Mouse (Mus musculus): ENCODE results near the gene Slc25a11. TPM values are rescaled to one million over a fixed set of nuclear protein-coding genes. Genes with fewer than 3 reads are reported as not detected.

Slc25a11 gene
- polyA plus RNA-seq, 1 experiment from 2014 or later = 210 TPM

DNA sequence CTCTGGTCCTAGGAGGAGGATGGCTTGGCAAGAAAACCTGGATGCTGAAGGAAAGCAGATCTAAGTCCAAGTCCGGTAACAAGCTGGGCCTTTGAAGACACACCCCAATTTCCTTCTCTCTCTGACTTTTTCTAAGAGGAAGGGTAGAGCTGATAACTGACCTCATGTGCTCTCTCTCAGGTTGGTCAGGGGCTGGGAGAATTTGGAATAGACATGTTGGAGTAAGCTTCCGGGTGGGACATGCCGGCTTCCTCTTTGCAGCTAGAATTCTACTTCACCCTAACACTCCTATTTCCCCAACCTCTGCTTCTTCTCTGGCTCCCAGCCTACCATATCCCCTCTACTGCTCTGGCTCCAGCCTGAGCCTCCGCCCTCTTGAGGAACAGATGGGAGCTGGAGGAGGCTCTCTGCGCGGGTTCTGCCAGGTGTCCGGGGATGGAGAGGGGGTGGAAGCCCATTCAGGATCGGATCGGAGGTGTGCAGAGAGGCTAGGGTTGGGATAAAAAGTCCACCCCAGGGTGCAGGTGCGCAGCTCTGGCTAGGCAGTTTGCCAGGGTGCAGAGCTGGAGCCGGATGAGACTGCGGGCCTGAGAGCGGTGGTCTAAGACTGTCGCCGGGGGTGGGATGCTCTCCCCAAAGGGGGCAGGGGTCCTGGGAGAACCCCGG, 39.8 kb upstream of the Slc25a11 start:
- Histone ChIP-seq H3K9me3 (ENCODE audit: control insufficient read depth) (no peaks in the 10 kb centered on the region), H3K36me3 (ENCODE audit: control insufficient read depth, insufficient read depth) (peaks cover 33% of the 10 kb centered on the region), H3K4me3 (ENCODE audit: low read depth, low read length) (peak overlapping the region; percentile 80), H3K4me2 (replicated peaks; ENCODE audit: low read depth) (peak overlapping the region; percentile 93), H3K4me1 (replicated peaks; ENCODE audit: control insufficient read depth, insufficient read depth, low read length) (peaks cover 12% of the 10 kb centered on the region), H3K9ac (ENCODE audit: low read depth, low read length) (peak overlapping the region; percentile 85), H3K27me3 (replicated peaks; ENCODE audit: control insufficient read depth, insufficient read depth, low read length) (no peaks in the 10 kb centered on the region), H3K27ac (ENCODE audit: low read depth, low read length) (peak overlapping the region; percentile 92)
- WGBS = 1% methylated on average over 16 of the region's 16 CpGs
- peak; percentile 36; the same call in 1 of the 2 replicates for ATAC-seq
- peak; percentile 42 for TF ChIP-seq CTCF (IDR thresholded peaks at IDR 0.05; ENCODE audit: low read depth)

DNA sequence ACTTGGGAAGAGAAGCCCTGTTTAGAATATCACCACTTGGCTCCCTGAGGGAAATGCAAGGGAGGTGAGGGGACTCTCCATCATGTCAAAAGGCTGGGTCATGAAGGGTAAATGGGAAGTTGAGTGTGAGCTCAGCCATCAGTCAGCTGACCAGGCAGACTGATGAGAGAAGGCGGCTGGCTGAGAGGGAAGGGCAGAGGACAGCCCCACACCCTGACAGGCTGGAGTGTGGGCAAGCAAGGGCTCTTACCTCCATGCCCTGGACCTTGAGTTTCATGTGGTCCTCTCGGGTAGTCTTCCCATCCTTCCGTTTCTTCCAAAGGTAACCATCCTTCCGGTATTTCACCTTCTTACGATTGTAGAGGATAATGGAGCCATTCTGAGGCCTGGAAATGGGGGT, 36.4 kb upstream of the Slc25a11 start:
- no peak for TF ChIP-seq CTCF (IDR thresholded peaks at IDR 0.05; ENCODE audit: low read depth)
- WGBS = 84% methylated on average over 5 of the region's 5 CpGs
- Histone ChIP-seq H3K4me1 (replicated peaks; ENCODE audit: control insufficient read depth, insufficient read depth, low read length) (peaks cover 8% of the 10 kb centered on the region), H3K4me2 (replicated peaks; ENCODE audit: low read depth) (no peak overlapping the region), H3K36me3 (ENCODE audit: control insufficient read depth, insufficient read depth) (peaks cover 54% of the 10 kb centered on the region), H3K9ac (ENCODE audit: low read depth, low read length) (no peak overlapping the region), H3K27ac (ENCODE audit: low read depth, low read length) (no peak overlapping the region), H3K9me3 (ENCODE audit: control insufficient read depth) (no peaks in the 10 kb centered on the region), H3K27me3 (replicated peaks; ENCODE audit: control insufficient read depth, insufficient read depth, low read length) (no peaks in the 10 kb centered on the region), H3K4me3 (ENCODE audit: low read depth, low read length) (no peak overlapping the region)
- no peak for ATAC-seq

- no peak overlapping the region for H3K4me2 ChIP-seq (replicated peaks; ENCODE audit: low read depth)
- no peak overlapping the region for H3K4me3 ChIP-seq (ENCODE audit: low read depth, low read length)
- H3K27ac ChIP-seq (ENCODE audit: low read depth, low read length) = peak overlapping the region; percentile 35; the same call in 1 of the 2 replicates
- no peaks in the 10 kb centered on the region for H3K27me3 ChIP-seq (replicated peaks; ENCODE audit: control insufficient read depth, insufficient read depth, low read length)
- peak; percentile 84 for TF ChIP-seq CTCF (IDR thresholded peaks at IDR 0.05; ENCODE audit: low read depth)
- H3K36me3 ChIP-seq (ENCODE audit: control insufficient read depth, insufficient read depth) = peaks cover 64% of the 10 kb centered on the region
- no peak overlapping the region for H3K9ac ChIP-seq (ENCODE audit: low read depth, low read length)
- 47% methylated on average over 11 of the region's 11 CpGs for WGBS
- no peaks in the 10 kb centered on the region for H3K9me3 ChIP-seq (ENCODE audit: control insufficient read depth)
- peaks cover 6% of the 10 kb centered on the region for H3K4me1 ChIP-seq (replicated peaks; ENCODE audit: control insufficient read depth, insufficient read depth, low read length)
- ATAC-seq = no peak; the same call in 1 of the 2 replicates
Observed at GRCm38 (mm10) chr11:70681897-70682581, 34.8 kb upstream of the Slc25a11 start.

GRCm38 (mm10) chr11:70681170-70681569, 33.9 kb upstream of the Slc25a11 start:
- H3K27ac ChIP-seq (ENCODE audit: low read depth, low read length) = no peak overlapping the region
- H3K9me3 ChIP-seq (ENCODE audit: control insufficient read depth) = no peaks in the 10 kb centered on the region
- no peaks in the 10 kb centered on the region; the same call in 1 of the 2 replicates for H3K4me1 ChIP-seq (replicated peaks; ENCODE audit: control insufficient read depth, insufficient read depth, low read length)
- ATAC-seq = no peak
- H3K4me2 ChIP-seq (replicated peaks; ENCODE audit: low read depth) = no peak overlapping the region
- WGBS = 71% methylated on average over 12 of the region's 12 CpGs
- no peak overlapping the region for H3K9ac ChIP-seq (ENCODE audit: low read depth, low read length)
- no peaks in the 10 kb centered on the region for H3K27me3 ChIP-seq (replicated peaks; ENCODE audit: control insufficient read depth, insufficient read depth, low read length)
- H3K36me3 ChIP-seq (ENCODE audit: control insufficient read depth, insufficient read depth) = peaks cover 72% of the 10 kb centered on the region
- no peak for TF ChIP-seq CTCF (IDR thresholded peaks at IDR 0.05; ENCODE audit: low read depth)
- H3K4me3 ChIP-seq (ENCODE audit: low read depth, low read length) = no peak overlapping the region

GRCm38 (mm10) chr11:70679894-70680293, 32.6 kb upstream of the Slc25a11 start:
- no peak overlapping the region for H3K4me3 ChIP-seq (ENCODE audit: low read depth, low read length)
- no peaks in the 10 kb centered on the region for H3K27me3 ChIP-seq (replicated peaks; ENCODE audit: control insufficient read depth, insufficient read depth, low read length)
- no peak overlapping the region for H3K4me2 ChIP-seq (replicated peaks; ENCODE audit: low read depth)
- H3K27ac ChIP-seq (ENCODE audit: low read depth, low read length) = no peak overlapping the region
- peaks cover 77% of the 10 kb centered on the region for H3K36me3 ChIP-seq (ENCODE audit: control insufficient read depth, insufficient read depth)
- no peak for ATAC-seq
- H3K9ac ChIP-seq (ENCODE audit: low read depth, low read length) = no peak overlapping the region
- no peaks in the 10 kb centered on the region; the same call in 1 of the 2 replicates for H3K4me1 ChIP-seq (replicated peaks; ENCODE audit: control insufficient read depth, insufficient read depth, low read length)
- no peaks in the 10 kb centered on the region for H3K9me3 ChIP-seq (ENCODE audit: control insufficient read depth)
- TF ChIP-seq CTCF (IDR thresholded peaks at IDR 0.05; ENCODE audit: low read depth) = no peak
- 88% methylated on average over 8 of the region's 8 CpGs for WGBS

DNA sequence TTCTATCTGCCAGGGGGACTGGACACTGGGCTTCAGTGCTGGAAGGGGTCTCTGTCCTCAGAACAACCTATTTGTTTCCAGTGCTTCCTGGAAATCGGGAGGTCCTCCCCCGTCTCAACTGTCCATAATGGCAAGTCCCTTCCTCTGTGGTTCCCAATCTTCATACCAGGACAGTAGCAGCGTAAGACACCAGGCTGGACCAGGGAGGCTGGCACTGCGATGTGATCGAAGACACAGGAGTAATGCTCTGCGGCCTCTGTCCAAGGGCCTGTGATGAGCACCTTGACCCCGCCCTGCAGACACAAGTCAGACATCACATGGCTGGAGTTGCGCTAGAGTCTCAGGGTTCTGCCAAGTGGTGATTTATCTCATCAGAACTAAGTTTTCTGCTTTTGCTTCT, 32.1 kb upstream of the Slc25a11 start:
- H3K27me3 ChIP-seq (replicated peaks; ENCODE audit: control insufficient read depth, insufficient read depth, low read length) = no peaks in the 10 kb centered on the region

More for the DNA sequence above, 32.1 kb upstream of the Slc25a11 start:
- H3K4me1 ChIP-seq (replicated peaks; ENCODE audit: control insufficient read depth, insufficient read depth, low read length) = no peaks in the 10 kb centered on the region; the same call in 1 of the 2 replicates
- H3K9ac ChIP-seq (ENCODE audit: low read depth, low read length) = no peak overlapping the region
- H3K9me3 ChIP-seq (ENCODE audit: control insufficient read depth) = no peaks in the 10 kb centered on the region
- H3K36me3 ChIP-seq (ENCODE audit: control insufficient read depth, insufficient read depth) = peaks cover 79% of the 10 kb centered on the region
- no peak overlapping the region for H3K4me3 ChIP-seq (ENCODE audit: low read depth, low read length)
- ATAC-seq = no peak
- 92% methylated on average over 8 of the region's 8 CpGs for WGBS
- no peak overlapping the region for H3K4me2 ChIP-seq (replicated peaks; ENCODE audit: low read depth)
- TF ChIP-seq CTCF (IDR thresholded peaks at IDR 0.05; ENCODE audit: low read depth) = no peak
- no peak overlapping the region for H3K27ac ChIP-seq (ENCODE audit: low read depth, low read length)
